23 mouse cellular contexts compared by ENCODE assay signal in genomic region chr7:140763447-140764020, GRCm38 (mm10). TPM values are rescaled to one million over a fixed set of nuclear protein-coding genes. Genes with fewer than 3 reads are reported as not detected.
DNase-seq lines count a peak whose midpoint lies in the region; ATAC-seq lines count a peak whose summit lies in the region.
"Had no signal": no experiment of that assay in that cellular context is flagged by ENCODE, and none has a peak within 500 bp of the region (broad histone marks: within the 10 kb centered on the region; RNA-seq: fewer than 3 reads in every experiment).

Cyp2e1 (plus strand) TSS chr7:140763739.

- H3K36me3 ChIP-seq in kidney, embryonic 15.5 days = no peaks in the 10 kb centered on the region
- H3K36me3 ChIP-seq in intestine, embryonic 16.5 days (ENCODE audit: control insufficient read depth, insufficient read depth, low read length) = no peaks in the 10 kb centered on the region
- H3K36me3 ChIP-seq in intestine, embryonic 15.5 days = no peaks in the 10 kb centered on the region
- H3K36me3 ChIP-seq: embryonic facial prominence, embryonic 13.5 days; heart, embryonic 13.5 days; limb, embryonic 15.5 days; lung, embryonic 15.5 days; stomach, embryonic 15.5 days had no signal

- no peak within 1 kb of the TSS for H3K4me3 ChIP-seq in kidney, embryonic 15.5 days (replicated peaks)
- no peak within 1 kb of the TSS for H3K4me3 ChIP-seq in intestine, embryonic 16.5 days (ENCODE audit: low read length)
- H3K4me3 ChIP-seq in intestine, embryonic 15.5 days (replicated peaks) = no peak within 1 kb of the TSS
- H3K4me3 ChIP-seq: embryonic facial prominence, embryonic 13.5 days; heart, embryonic 13.5 days; limb, embryonic 15.5 days; lung, embryonic 15.5 days; stomach, embryonic 15.5 days had no signal

- peak; percentile 85 to 86 for DNase-seq in kidney, adult 8-10 months
- peak; percentile 49 for DNase-seq in adrenal gland, adult 2 months
- DNase-seq in adrenal gland, adult 8-10 months = no peak
- peak; percentile 95 for DNase-seq in kidney, adult 9 months
- DNase-seq: cerebellum, adult 9-10 months; gastrocnemius, postnatal 25 days; heart, postnatal 36 days; right cerebral cortex, adult 18-20 months; spleen, adult 18-20 months had no signal

- H3K9ac ChIP-seq in kidney, embryonic 15.5 days = no peak within 1 kb of the TSS
- H3K9ac ChIP-seq in intestine, embryonic 16.5 days (ENCODE audit: low read depth, low read length) = no peak within 1 kb of the TSS
- no peak within 1 kb of the TSS for H3K9ac ChIP-seq in intestine, embryonic 15.5 days
- H3K9ac ChIP-seq: embryonic facial prominence, embryonic 13.5 days; heart, embryonic 13.5 days; limb, embryonic 15.5 days; lung, embryonic 15.5 days; stomach, embryonic 15.5 days had no signal

- 79% methylated on average over 7 of the region's 7 CpGs for WGBS in kidney, embryonic 15.5 days
- WGBS in intestine, embryonic 16.5 days = 87% methylated on average over 7 of the region's 7 CpGs
- 87% methylated on average over 7 of the region's 7 CpGs for WGBS in intestine, embryonic 15.5 days

- no peaks in the 10 kb centered on the region for H3K4me1 ChIP-seq in kidney, embryonic 15.5 days
- no peaks in the 10 kb centered on the region for H3K4me1 ChIP-seq in intestine, embryonic 16.5 days (ENCODE audit: control insufficient read depth, insufficient read depth, low read length)
- no peaks in the 10 kb centered on the region for H3K4me1 ChIP-seq in intestine, embryonic 15.5 days (replicated peaks)
- H3K4me1 ChIP-seq: embryonic facial prominence, embryonic 13.5 days; heart, embryonic 13.5 days; limb, embryonic 15.5 days; lung, embryonic 15.5 days; stomach, embryonic 15.5 days had no signal

- no peak for ATAC-seq in kidney, embryonic 15.5 days (replicated peaks; ENCODE audit: low FRiP score)
- no peak for ATAC-seq in intestine, embryonic 16.5 days
- ATAC-seq in intestine, embryonic 15.5 days = no peak
- ATAC-seq: hindbrain, embryonic 16.5 days had no signal

- H3K4me2 ChIP-seq in kidney, embryonic 15.5 days = no peak within 1 kb of the TSS
- H3K4me2 ChIP-seq in intestine, embryonic 16.5 days (ENCODE audit: low read depth, low read length) = no peak within 1 kb of the TSS
- no peak within 1 kb of the TSS for H3K4me2 ChIP-seq in intestine, embryonic 15.5 days (replicated peaks)
- H3K4me2 ChIP-seq: embryonic facial prominence, embryonic 13.5 days; heart, embryonic 13.5 days; limb, embryonic 15.5 days; lung, embryonic 15.5 days; stomach, embryonic 15.5 days had no signal

- no peaks in the 10 kb centered on the region for H3K9me3 ChIP-seq in kidney, embryonic 15.5 days (replicated peaks)
- no peaks in the 10 kb centered on the region for H3K9me3 ChIP-seq in intestine, embryonic 16.5 days (ENCODE audit: control insufficient read depth, low read length)
- H3K9me3 ChIP-seq in intestine, embryonic 15.5 days = no peaks in the 10 kb centered on the region
- H3K9me3 ChIP-seq: embryonic facial prominence, embryonic 13.5 days; heart, embryonic 13.5 days; limb, embryonic 15.5 days; lung, embryonic 15.5 days; stomach, embryonic 15.5 days had no signal

- no peak within 1 kb of the TSS for H3K27ac ChIP-seq in kidney, embryonic 15.5 days
- H3K27ac ChIP-seq in intestine, embryonic 16.5 days (ENCODE audit: low read length) = no peak within 1 kb of the TSS
- H3K27ac ChIP-seq in intestine, embryonic 15.5 days = no peak within 1 kb of the TSS
- H3K27ac ChIP-seq: embryonic facial prominence, embryonic 13.5 days; heart, embryonic 13.5 days; limb, embryonic 15.5 days; lung, embryonic 15.5 days; stomach, embryonic 15.5 days had no signal

- H3K27me3 ChIP-seq in kidney, embryonic 15.5 days = no peaks in the 10 kb centered on the region
- no peaks in the 10 kb centered on the region for H3K27me3 ChIP-seq in intestine, embryonic 16.5 days (replicated peaks; ENCODE audit: control insufficient read depth, insufficient read depth, low read length)
- no peaks in the 10 kb centered on the region for H3K27me3 ChIP-seq in intestine, embryonic 15.5 days (replicated peaks)
- H3K27me3 ChIP-seq: embryonic facial prominence, embryonic 13.5 days; heart, embryonic 13.5 days; limb, embryonic 15.5 days; lung, embryonic 15.5 days; stomach, embryonic 15.5 days had no signal

RNA-seq across cellular contexts. Expression of gene Cyp2e1, which starts in this region (rescaled TPM):
- polyA plus RNA-seq in kidney, embryonic 15.5 days (2015; fragmentation: Nextera tagmentation; extraction: Ambion mirVana) = 0.42 and 0.49 TPM in 2 replicates
- total RNA-seq in adrenal gland, adult 2 months (2021) = 1,000 to 10,000 TPM in 1 of 2 experiments, 100 to 1,000 TPM in 1; 264 to 1,313 TPM
- polyA plus RNA-seq in adrenal gland, adult 2 months (2012; rRNA removed) = 19.3 and 45.7 TPM in 2 replicates
- total RNA-seq in adrenal gland, adult 8-10 months (2022) = 100 to 1,000 TPM in 3 of 4 experiments, 10 to 100 TPM in 1; 87.7 to 302 (median 204) TPM
- polyA plus RNA-seq in intestine, embryonic 16.5 days (2015; fragmentation: Nextera tagmentation; extraction: Ambion mirVana) = not detected in 2 replicates
- not detected in 2 replicates for polyA plus RNA-seq in intestine, embryonic 15.5 days (2015; fragmentation: Nextera tagmentation; extraction: Ambion mirVana)
- total RNA-seq: ES-E14; layer of hippocampus, postnatal 25 days; left cerebral cortex, postnatal 14 days; megakaryocyte-erythroid progenitor cell, adult 5-6 weeks; midbrain, postnatal 0 days had no signal
- polyA plus RNA-seq: embryonic facial prominence, embryonic 13.5 days; heart, embryonic 13.5 days; hindbrain, embryonic 16.5 days; limb, embryonic 15.5 days; midbrain, postnatal 0 days had no signal

Comparison
In these comparisons a context has a peak if more than half of its experiments do, and no peak if none do; other contexts are left out.
1. RNA of gene Cyp2e1 (polyA plus RNA-seq): 19.3 to 45.7 TPM in adrenal gland, adult 2 months; 0.42 to 0.49 TPM in kidney, embryonic 15.5 days, not detected in intestine, embryonic 15.5 days and not detected in intestine, embryonic 16.5 days; every median in the first group is over 10 times any median in the second.